Comparison of ENCODE assay signal across 15 mouse cellular contexts in the genomic region with DNA sequence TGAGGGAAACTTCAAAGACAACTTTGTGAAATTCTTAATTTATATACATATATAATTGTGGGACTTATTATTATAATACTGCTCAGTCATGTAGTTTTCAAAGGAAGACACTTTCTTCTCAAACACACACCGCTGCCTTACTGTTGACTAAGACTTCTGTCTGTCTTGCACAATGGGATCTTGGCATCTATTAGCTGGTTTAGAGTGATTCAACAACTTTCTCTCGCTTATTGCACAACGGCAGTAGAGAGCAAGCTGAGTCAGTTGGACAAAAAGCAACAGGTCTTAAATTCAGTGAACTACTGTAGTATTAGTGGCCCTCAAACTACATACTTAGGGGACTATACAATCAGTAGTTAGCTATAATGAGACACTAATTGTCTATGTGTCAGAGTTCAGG. TPM values are rescaled to one million over a fixed set of nuclear protein-coding genes. Genes with fewer than 3 reads are reported as not detected.
DNase-seq lines count a peak whose midpoint lies in the region; ATAC-seq and TF ChIP-seq lines count a peak whose summit lies in the region.
"Had no signal": no experiment of that assay in that cellular context is flagged by ENCODE, and none has a peak within 500 bp of the region (broad histone marks: within the 10 kb centered on the region; RNA-seq: fewer than 3 reads in every experiment).

No protein-coding gene starts in this region.

- H3K4me3 ChIP-seq in bone marrow macrophage, adult 2 months (ENCODE audit: insufficient read depth, low read length): no peak overlapping the region
- H3K4me3 ChIP-seq: heart, embryonic 15.5 days; liver, embryonic 13.5 days had no signal

- ATAC-seq in cerebellum, adult (ENCODE audit: insufficient number of reproducible peaks, low FRiP score, low TSS enrichment): no peak
- ATAC-seq: forebrain, postnatal 0 days; inflammation-experienced regulatory T-cells, adult 6 months had no signal

- H3K4me1 ChIP-seq in bone marrow macrophage, adult 2 months (ENCODE audit: control insufficient read depth, insufficient read depth, low read length): peaks cover 29% of the 10 kb centered on the region
- H3K4me1 ChIP-seq: heart, embryonic 15.5 days; liver, embryonic 13.5 days had no signal

- H3K27ac ChIP-seq in bone marrow macrophage, adult 2 months (ENCODE audit: insufficient read depth, low read depth, low read length): peak overlapping the region; percentile 65
- H3K27ac ChIP-seq: heart, embryonic 15.5 days; liver, embryonic 13.5 days had no signal

- DNase-seq in gastrocnemius, adult 18-20 months (ENCODE audit: low spot score): peak; percentile 51
- no peak for DNase-seq in gastrocnemius, adult 8-10 months (ENCODE audit: low spot score in 2 of 2)
- DNase-seq in 3T3-L1 (ENCODE audit: low read depth, low spot score): peak; percentile 94
- DNase-seq in lung, postnatal 25 days (ENCODE audit: low spot score): peak; percentile 81
- DNase-seq in right cerebral cortex, adult 18-20 months: no peak
- DNase-seq in testis, postnatal 14 days (ENCODE audit: low spot score): no peak
- DNase-seq: cerebellum, adult 11 months; forebrain, postnatal 0 days; kidney, postnatal 25 days; liver, embryonic 13.5 days; right cerebral cortex, postnatal 4 days had no signal

- no peak for TF ChIP-seq POLR2A in bone marrow macrophage, adult 2 months (IDR thresholded peaks at IDR 0.05; ENCODE audit: borderline replicate concordance, low read depth, low read length)

- no peak for TF ChIP-seq CTCF in bone marrow macrophage, adult 2 months (IDR thresholded peaks at IDR 0.05; ENCODE audit: low read depth, low read length)

RNA-seq across cellular contexts. Expression of gene Itm2b, which starts 25.0 kb away (rescaled TPM):
- total RNA-seq in gastrocnemius, adult 18-20 months (2021): 100 to 1,000 TPM; 281 to 288 TPM
- total RNA-seq in gastrocnemius, adult 8-10 months (2022): 100 to 1,000 TPM; 232 to 300 (median 269) TPM
- 6,453 and 6,469 TPM in 2 replicates for polyA plus RNA-seq in bone marrow macrophage, adult 2 months (2012; ENCODE audit: insufficient read depth, insufficient read length, missing spikeins)

Comparison
In these comparisons a context has a peak if more than half of its experiments do, and no peak if none do; other contexts are left out.
1. DNase-seq: peak in gastrocnemius, adult 18-20 months (single experiment), 3T3-L1 (single experiment) and lung, postnatal 25 days (single experiment); none in gastrocnemius, adult 8-10 months (0 of 2), right cerebral cortex, adult 18-20 months (single experiment) and testis, postnatal 14 days (single experiment).